In the genomic region with DNA sequence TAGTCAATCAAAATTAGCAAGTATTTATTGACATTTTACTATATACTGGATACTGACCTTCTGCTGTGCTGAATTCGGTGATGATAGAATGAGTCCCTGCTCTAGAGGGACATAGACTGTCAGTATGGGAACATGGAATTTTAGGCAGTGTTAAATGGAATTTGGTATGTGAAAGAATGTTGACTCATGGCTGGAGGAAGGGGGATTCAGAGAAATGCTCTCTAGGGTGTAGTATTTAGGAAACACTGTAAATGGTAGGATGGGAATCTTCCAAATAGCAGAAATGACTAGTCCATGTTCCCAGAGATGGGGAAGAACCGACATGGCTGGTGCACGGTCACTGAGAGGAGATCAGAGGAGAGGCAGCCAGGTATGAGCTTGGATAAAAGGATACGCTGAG, we compare ENCODE assay signal across 24 mouse cellular contexts. TPM values are rescaled to one million over a fixed set of nuclear protein-coding genes. Genes with fewer than 3 reads are reported as not detected.
DNase-seq lines count a peak whose midpoint lies in the region; ATAC-seq and TF ChIP-seq lines count a peak whose summit lies in the region.
"Had no signal": no experiment of that assay in that cellular context is flagged by ENCODE, and none has a peak within 500 bp of the region (broad histone marks: within the 10 kb centered on the region; RNA-seq: fewer than 3 reads in every experiment).

No protein-coding gene starts in this region.

- TF ChIP-seq POLR2A in embryonic fibroblast, embryonic 13.5 days (IDR thresholded peaks at IDR 0.05; ENCODE audit: low read depth, low read length): no peak

- no peak for TF ChIP-seq CTCF in midbrain, postnatal 0 days (IDR thresholded peaks at IDR 0.05)
- TF ChIP-seq CTCF in embryonic fibroblast, embryonic 13.5 days (IDR thresholded peaks at IDR 0.05; ENCODE audit: borderline replicate concordance, insufficient read depth, low read length): no peak

- H3K9me3 ChIP-seq in midbrain, embryonic 14.5 days (ENCODE audit: control insufficient read depth, low read length): no peaks in the 10 kb centered on the region; the same call in 1 of the 2 replicates
- H3K9me3 ChIP-seq in midbrain, postnatal 0 days (ENCODE audit: low read length): no peaks in the 10 kb centered on the region
- H3K9me3 ChIP-seq: forebrain, embryonic 13.5 days had no signal

- H3K4me3 ChIP-seq in midbrain, embryonic 14.5 days (replicated peaks; ENCODE audit: low read depth, low read length): no peak overlapping the region
- no peak overlapping the region for H3K4me3 ChIP-seq in midbrain, postnatal 0 days (ENCODE audit: low read depth, low read length)
- H3K4me3 ChIP-seq in embryonic fibroblast, embryonic 13.5 days (ENCODE audit: insufficient read depth, low read length): no peak overlapping the region
- H3K4me3 ChIP-seq: embryonic facial prominence, embryonic 10.5 days; embryonic facial prominence, embryonic 13.5 days; forebrain, embryonic 10.5 days; forebrain, embryonic 13.5 days had no signal

- H3K9ac ChIP-seq in midbrain, embryonic 14.5 days (replicated peaks; ENCODE audit: low read length): no peak overlapping the region
- no peak overlapping the region for H3K9ac ChIP-seq in midbrain, postnatal 0 days (replicated peaks; ENCODE audit: low read length, poor library complexity, severe bottlenecking)
- H3K9ac ChIP-seq: embryonic facial prominence, embryonic 13.5 days; forebrain, embryonic 13.5 days; hindbrain, embryonic 14.5 days had no signal

- WGBS in midbrain, embryonic 14.5 days: 87% methylated on average over 4 of the region's 4 CpGs
- WGBS in midbrain, postnatal 0 days: 83% methylated on average over 4 of the region's 4 CpGs

- H3K4me1 ChIP-seq in midbrain, embryonic 14.5 days (ENCODE audit: control insufficient read depth, insufficient read depth, low read length): no peaks in the 10 kb centered on the region
- H3K4me1 ChIP-seq in midbrain, postnatal 0 days (ENCODE audit: insufficient read depth, low read length): no peaks in the 10 kb centered on the region
- H3K4me1 ChIP-seq in embryonic fibroblast, embryonic 13.5 days (ENCODE audit: control insufficient read depth, insufficient read depth, low read length): peaks cover 19% of the 10 kb centered on the region
- H3K4me1 ChIP-seq: embryonic facial prominence, embryonic 10.5 days; forebrain, embryonic 10.5 days had no signal

- ATAC-seq in midbrain, embryonic 14.5 days (ENCODE audit: low FRiP score, low TSS enrichment): 0 out of 2 replicates have a peak, but pooled peaks have one; percentile 20
- no peak for ATAC-seq in midbrain, postnatal 0 days (ENCODE audit: low FRiP score)
- ATAC-seq: activated CD4-positive, CD25-positive, alpha-beta regulatory T cell, adult 4 months; forebrain, embryonic 13.5 days; forebrain, embryonic 16.5 days; intestine, postnatal 0 days had no signal

- no peak overlapping the region for H3K27ac ChIP-seq in midbrain, embryonic 14.5 days (replicated peaks; ENCODE audit: low read depth, low read length)
- no peak overlapping the region for H3K27ac ChIP-seq in midbrain, postnatal 0 days (ENCODE audit: low read depth, low read length)
- H3K27ac ChIP-seq in embryonic fibroblast, embryonic 13.5 days (ENCODE audit: insufficient read depth, low read length): peak overlapping the region; percentile 97
- H3K27ac ChIP-seq: embryonic facial prominence, embryonic 10.5 days; embryonic facial prominence, embryonic 13.5 days; forebrain, embryonic 10.5 days; forebrain, embryonic 13.5 days; hindbrain, embryonic 14.5 days had no signal

- H3K36me3 ChIP-seq in midbrain, embryonic 14.5 days (ENCODE audit: control insufficient read depth, insufficient read depth, low read length): no peaks in the 10 kb centered on the region
- no peaks in the 10 kb centered on the region for H3K36me3 ChIP-seq in midbrain, postnatal 0 days (ENCODE audit: insufficient read depth, low read length)

- H3K27me3 ChIP-seq in midbrain, embryonic 14.5 days (ENCODE audit: control insufficient read depth, insufficient read depth, low read length): no peaks in the 10 kb centered on the region
- no peaks in the 10 kb centered on the region for H3K27me3 ChIP-seq in midbrain, postnatal 0 days (ENCODE audit: insufficient read depth, low read length)
- H3K27me3 ChIP-seq: embryonic facial prominence, embryonic 13.5 days; forebrain, embryonic 13.5 days had no signal

- H3K4me2 ChIP-seq in midbrain, embryonic 14.5 days (ENCODE audit: low read length): no peak overlapping the region
- H3K4me2 ChIP-seq in midbrain, postnatal 0 days (ENCODE audit: low read depth, low read length, poor library complexity, severe bottlenecking): no peak overlapping the region
- H3K4me2 ChIP-seq: embryonic facial prominence, embryonic 13.5 days; forebrain, embryonic 13.5 days; heart, embryonic 11.5 days; hindbrain, embryonic 14.5 days had no signal

- peak; percentile 53 for DNase-seq in heart, adult 11 months
- no peak for DNase-seq in heart, postnatal 4 days
- DNase-seq in midbrain, embryonic 14.5 days: no peak
- no peak for DNase-seq in midbrain, postnatal 0 days (ENCODE audit: low spot score)
- DNase-seq in Muller cell, postnatal 12 days (ENCODE audit: inconsistent ontology term): peak; percentile 49
- DNase-seq in spleen, postnatal 10 days (ENCODE audit: low spot score in 2 of 2): no peak
- DNase-seq: adrenal gland, adult 8-10 months; adrenal gland, postnatal 25 days; cerebellum, adult 11-12 months; cerebellum, adult 8-10 months; cerebellum, postnatal 10 days; cerebellum, postnatal 36 days; embryo, embryonic 11 days; gastrocnemius, postnatal 36 days had no signal

RNA-seq across cellular contexts. Expression of a gene that starts 13.6 kb away (rescaled TPM):
- 10 to 100 TPM; 20.3 to 21.0 TPM for total RNA-seq in heart, postnatal 4 days (2021)
- 43.9 and 59.1 TPM in 2 replicates for polyA plus RNA-seq in midbrain, embryonic 14.5 days (2014; fragmentation: Nextera tagmentation; extraction: Ambion mirVana)
- total RNA-seq in midbrain, postnatal 0 days (2014; rRNA removed): 32.1 and 41.5 TPM in 2 replicates
- polyA plus RNA-seq in midbrain, postnatal 0 days (2015; fragmentation: Nextera tagmentation; extraction: Ambion mirVana): 30.2 and 36.8 TPM in 2 replicates
- polyA plus RNA-seq in embryonic fibroblast, embryonic 13.5 days (2011; ENCODE audit: insufficient read length, low read depth, missing spikeins): 46.7 and 66.7 TPM in 2 replicates

Comparison
In these comparisons a context has a peak if more than half of its experiments do, and no peak if none do; other contexts are left out.
1. DNase-seq: peak in heart, adult 11 months (single experiment) and Muller cell, postnatal 12 days (single experiment); none in heart, postnatal 4 days (single experiment), midbrain, embryonic 14.5 days (single experiment), midbrain, postnatal 0 days (single experiment) and spleen, postnatal 10 days (0 of 2).